Mouse (Mus musculus) heart, postnatal 0 days (tissue): Measurements from ENCODE around the gene Gfpt2. TPM values are rescaled to one million over a fixed set of nuclear protein-coding genes. Genes with fewer than 3 reads are reported as not detected.
"Not testable (repeated sequence)": the region's sequence is repeated elsewhere in the genome, so short reads cannot be mapped to it uniquely, and the experiment has no call there.

Experiments
- ATAC-seq: fragments of 200-750 bp; cut with Nextera tagmentation; 2 replicates; pipeline ENCODE4 v1.8.0; 2017; ENCODE audit warnings: low read depth, moderate number of reproducible peaks, moderate library complexity; ENCODE audit not compliant: insufficient read depth
- DNase-seq: peaks from one replicate; pipeline ENCODE4 v3.0.0-alpha.2; 2016; ENCODE audit warnings: low spot score
- H3K27ac ChIP-seq: fragments of 300-500 bp; sonication (generic); 2 replicates; pipeline ENCODE4 v1.5.1; 2014; ENCODE audit warnings: low read depth, mild to moderate bottlenecking
- H3K27me3 ChIP-seq: fragments of 300-500 bp; sonication (generic); 2 replicates; pipeline ENCODE4 v1.6.1; 2014; ENCODE audit warnings: low read length, mixed read lengths; ENCODE audit not compliant: control insufficient read depth, insufficient read depth
- H3K36me3 ChIP-seq: fragments of 300-500 bp; sonication (generic); replicated peaks from 2 replicates; pipeline ENCODE4 v1.6.1; 2014; ENCODE audit warnings: low read length, mixed read lengths; ENCODE audit not compliant: control insufficient read depth, insufficient read depth
- H3K4me1 ChIP-seq: fragments of 300-500 bp; sonication (generic); 2 replicates; pipeline ENCODE4 v1.6.1; 2014; ENCODE audit warnings: antibody characterized with exemption; ENCODE audit not compliant: control insufficient read depth, insufficient read depth
- H3K4me2 ChIP-seq: fragments of 300-500 bp; sonication (generic); 2 replicates; pipeline ENCODE4 v1.6.1; 2014; ENCODE audit warnings: low read depth, mild to moderate bottlenecking, low read length, moderate library complexity
- H3K4me3 ChIP-seq: fragments of 300-500 bp; sonication (generic); 2 replicates; pipeline ENCODE4 v1.5.1; 2014; ENCODE audit warnings: low read depth, low read length
- H3K9ac ChIP-seq: fragments of 300-500 bp; sonication (generic); replicated peaks from 2 replicates; pipeline ENCODE4 v1.6.1; 2014; ENCODE audit warnings: low read depth, low read length, mixed read lengths
- H3K9me3 ChIP-seq: fragments of 300-500 bp; sonication (generic); replicated peaks from 2 replicates; pipeline ENCODE4 v1.6.1; 2016; ENCODE audit warnings: low read length; ENCODE audit not compliant: control insufficient read depth
- CTCF ChIP-seq: IDR thresholded peaks from 2 replicates; pipeline ENCODE4 v1.5.1; 2016; ENCODE audit warnings: antibody characterized with exemption, control low read depth, low read depth
- EP300 ChIP-seq: IDR thresholded peaks from 2 replicates; pipeline ENCODE4 v1.6.1; 2016; ENCODE audit warnings: antibody characterized with exemption, low read depth
- WGBS: fragments of 180-500 bp; shearing (Covaris S2); extraction: QIAGEN DNeasy Blood & Tissue Kit; methylation state at CpG from one replicate; pipeline ENCODE4 v1.1.7; 2014; 5-methylcytosine and 5-hydroxymethylcytosine counted together
- polyA plus RNA-seq: library from polyadenylated mRNA; unstranded; fragments of >200 nt; fragmentation: Nextera tagmentation; extraction: Ambion mirVana; gene quantifications from 2 replicates; pipeline ENCODE4 v1.2.1, GENCODE M21; 2015
- total RNA-seq: library from RNA; depleted of rRNA; stranded (reverse); fragments of >200 nt; gene quantifications from 2 replicates; pipeline ENCODE4 v1.2.3, GENCODE M21; 2014; ENCODE audit warnings: low replicate concordance

Gene Gfpt2
- total and polyA plus RNA-seq, 2 experiments from 2014 or later = 6.1 to 8.5 TPM

DNA sequence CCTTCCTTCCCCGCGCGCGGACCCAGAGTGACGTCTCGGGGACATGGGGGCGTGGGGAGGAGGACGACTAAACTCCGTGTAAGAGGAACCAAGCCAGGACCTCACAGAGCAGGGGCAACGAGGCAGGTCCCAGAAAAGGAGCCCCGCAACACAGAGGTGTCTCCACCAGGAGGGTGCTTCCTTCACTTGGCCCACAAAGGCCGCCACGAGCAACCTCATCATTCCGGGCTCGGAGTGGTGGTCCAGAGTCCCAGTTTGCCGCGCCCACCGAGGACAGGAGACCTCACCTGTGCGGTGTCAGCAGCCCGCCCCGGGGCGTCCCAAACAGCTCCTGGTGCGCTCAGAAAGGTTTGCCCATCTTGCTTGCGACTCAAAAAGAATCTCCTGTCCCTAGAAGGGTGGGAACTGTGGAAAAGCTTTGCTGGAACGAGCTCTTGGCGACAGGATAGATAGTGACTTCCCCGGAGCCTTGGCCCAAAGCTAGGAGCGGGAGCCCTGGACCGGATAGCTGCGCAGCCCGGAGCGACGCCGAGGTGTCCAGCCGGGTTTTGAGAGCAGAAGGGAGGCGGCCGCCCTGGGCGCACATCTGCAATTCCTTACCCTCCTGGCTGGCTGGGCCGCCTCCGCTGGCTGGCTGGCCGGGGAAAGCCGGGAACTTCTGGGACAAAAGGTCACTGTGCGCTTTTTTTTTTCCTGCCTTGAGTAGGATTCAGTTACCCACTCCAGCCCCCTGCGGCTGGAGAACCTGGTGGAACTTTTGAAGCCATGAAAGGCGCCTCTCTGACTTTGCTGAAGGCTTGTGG lies 565 bp downstream of the Gfpt2 start:
- 0 out of 2 replicates have a peak overlapping the region, but pooled peaks have one; percentile 5 for H3K27ac ChIP-seq
- H3K9ac ChIP-seq = peak overlapping the region; percentile 34
- peak; percentile 52 for ATAC-seq

DNA sequence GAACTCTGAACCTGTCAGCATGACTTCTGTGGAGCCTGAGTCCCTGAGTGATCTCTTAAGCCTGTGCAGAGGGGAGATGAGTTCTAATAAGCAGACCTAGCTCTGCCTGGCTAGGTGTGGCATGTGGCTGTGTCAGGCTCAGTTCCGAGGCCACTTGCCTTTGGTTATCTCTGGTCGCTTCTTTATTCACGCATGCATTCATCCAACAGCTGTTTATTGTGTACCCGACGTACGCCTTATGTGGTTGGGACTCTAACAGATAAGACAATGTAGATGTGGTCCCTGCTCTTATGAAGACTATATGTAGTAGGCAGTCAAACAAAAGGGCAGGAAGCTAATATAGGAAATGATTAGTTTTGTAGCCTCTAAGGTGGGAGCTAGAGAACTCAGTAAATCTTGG lies 5.0 kb downstream of the Gfpt2 start:
- WGBS = 75% methylated on average over 6 of the region's 6 CpGs
- no peak overlapping the region for H3K4me3 ChIP-seq
- H3K4me2 ChIP-seq = no peak overlapping the region
- no peaks in the 10 kb centered on the region for H3K36me3 ChIP-seq
- TF ChIP-seq CTCF (no peak), EP300 (no peak)
- peaks cover 3% of the 10 kb centered on the region; the same call in 1 of the 2 replicates for H3K4me1 ChIP-seq
- ATAC-seq = no peak
- DNase-seq = no peak
- H3K9me3 ChIP-seq = no peaks in the 10 kb centered on the region
- no peaks in the 10 kb centered on the region for H3K27me3 ChIP-seq
- H3K27ac ChIP-seq = no peak overlapping the region
- no peak overlapping the region for H3K9ac ChIP-seq

More for the DNA sequence above, 565 bp downstream of the Gfpt2 start:
- H3K27me3 ChIP-seq = no peaks in the 10 kb centered on the region
- TF ChIP-seq CTCF (no peak), EP300 (no peak)
- H3K36me3 ChIP-seq = no peaks in the 10 kb centered on the region
- no peaks in the 10 kb centered on the region for H3K9me3 ChIP-seq
- no peak for DNase-seq
- 3% methylated on average over 43 of the region's 45 CpGs for WGBS
- H3K4me3 ChIP-seq = peak overlapping the region; percentile 49
- peak overlapping the region; percentile 77 for H3K4me2 ChIP-seq
- H3K4me1 ChIP-seq = peaks cover 3% of the 10 kb centered on the region; the same call in 1 of the 2 replicates

DNA sequence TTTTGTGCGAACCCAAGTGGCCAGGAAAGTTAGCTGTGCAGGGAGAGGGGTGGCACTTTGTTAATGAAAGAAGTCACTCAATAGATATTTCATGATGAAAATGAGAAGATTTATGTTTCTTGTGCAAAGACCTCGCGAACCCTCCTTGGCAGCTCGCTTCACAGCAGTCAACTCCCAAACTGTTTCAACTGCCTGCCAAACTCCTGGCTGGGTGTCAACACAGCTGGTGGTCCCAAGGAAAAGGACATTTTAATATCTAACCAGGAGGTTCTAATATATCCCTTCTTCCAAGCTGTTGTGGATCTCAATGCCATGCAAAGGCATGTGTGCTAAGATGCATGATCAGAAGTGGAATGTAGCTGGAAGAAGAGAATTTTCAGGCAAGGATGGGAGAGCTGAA lies 7.5 kb downstream of the Gfpt2 start:
- Histone ChIP-seq H3K4me1 (no peaks in the 10 kb centered on the region), H3K27ac (no peak overlapping the region), H3K9me3 (no peaks in the 10 kb centered on the region), H3K4me2 (no peak overlapping the region), H3K4me3 (no peak overlapping the region), H3K27me3 (no peaks in the 10 kb centered on the region), H3K36me3 (no peaks in the 10 kb centered on the region), H3K9ac (no peak overlapping the region)
- ATAC-seq = no peak
- DNase-seq = no peak
- WGBS = 72% methylated on average over 4 of the region's 4 CpGs
- TF ChIP-seq CTCF (no peak), EP300 (no peak)

DNA sequence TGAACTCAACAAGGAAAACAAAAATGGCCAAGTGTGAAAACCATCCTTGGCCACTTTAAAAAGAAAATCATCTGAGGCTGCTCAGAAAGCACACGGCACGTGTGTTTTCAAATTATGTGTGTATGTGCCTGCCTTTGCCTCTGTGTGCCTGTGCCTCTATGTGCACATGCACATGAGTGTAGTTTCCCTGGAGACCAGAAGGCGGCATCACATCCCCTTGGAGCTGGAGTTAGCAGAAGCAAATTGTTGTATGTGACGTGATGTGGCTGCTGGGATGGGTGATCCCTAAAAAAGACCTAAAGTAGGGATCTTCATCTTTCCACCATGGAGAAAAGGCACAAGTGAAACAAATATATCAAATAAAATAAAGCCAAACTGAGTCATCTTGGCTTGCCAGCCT lies 9.8 kb downstream of the Gfpt2 start:
- Histone ChIP-seq H3K9ac (no peak overlapping the region), H3K27ac (no peak overlapping the region), H3K36me3 (no peaks in the 10 kb centered on the region), H3K27me3 (no peaks in the 10 kb centered on the region), H3K9me3 (no peaks in the 10 kb centered on the region), H3K4me3 (no peak overlapping the region), H3K4me1 (no peaks in the 10 kb centered on the region), H3K4me2 (no peak overlapping the region)
- 92% methylated on average over 4 of the region's 4 CpGs for WGBS
- no peak for TF ChIP-seq EP300
- no peak for ATAC-seq
- DNase-seq = no peak

DNA sequence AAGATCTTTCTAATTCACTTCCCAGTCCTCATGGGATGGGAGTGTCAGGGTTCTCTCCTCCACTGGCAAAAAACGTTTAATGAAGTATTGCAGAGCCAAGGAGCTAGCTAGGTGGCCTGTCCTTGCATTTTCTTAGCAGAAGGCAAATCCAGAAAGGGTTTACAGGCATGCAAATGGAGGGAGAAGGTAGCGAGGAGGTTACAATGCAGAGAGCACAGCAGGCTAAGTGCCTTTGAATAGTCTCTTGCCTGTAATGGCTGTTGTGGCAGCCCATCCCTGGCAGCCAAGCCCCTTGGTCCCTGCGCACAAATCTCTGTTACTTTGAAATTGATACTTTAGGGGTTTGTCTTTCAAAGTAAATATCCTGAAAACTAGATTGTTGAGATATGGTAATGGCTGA lies 12.2 kb downstream of the Gfpt2 start:
- TF ChIP-seq EP300 = no peak
- TF ChIP-seq CTCF = no peak
- H3K36me3 ChIP-seq = 0 out of 2 replicates have a peak, but pooled peaks cover 4% of the 10 kb centered on the region
- no peak overlapping the region for H3K27ac ChIP-seq
- no peak overlapping the region for H3K4me3 ChIP-seq
- no peak overlapping the region for H3K4me2 ChIP-seq
- 58% methylated on average over 3 of the region's 3 CpGs for WGBS
- ATAC-seq (no peak), DNase-seq (no peak)
- H3K9me3 ChIP-seq = no peaks in the 10 kb centered on the region
- H3K4me1 ChIP-seq = no peaks in the 10 kb centered on the region
- no peaks in the 10 kb centered on the region for H3K27me3 ChIP-seq
- H3K9ac ChIP-seq = no peak overlapping the region

DNA sequence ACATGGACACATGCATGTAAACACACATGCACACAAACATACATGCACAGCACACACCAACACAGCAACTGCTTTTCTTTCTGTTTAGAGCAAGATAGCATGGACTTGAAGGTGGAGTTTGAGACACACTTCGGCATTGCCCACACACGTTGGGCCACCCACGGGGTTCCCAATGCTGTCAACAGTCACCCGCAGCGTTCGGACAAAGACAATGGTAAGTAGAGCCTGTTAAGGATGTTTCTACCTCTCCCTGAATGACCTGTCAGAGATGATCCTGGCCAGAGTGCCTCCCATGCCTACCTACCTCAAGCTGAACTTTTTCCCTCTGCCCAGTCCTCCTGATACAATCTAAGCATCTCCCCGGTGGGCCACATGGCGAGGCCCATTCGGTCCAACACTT lies 15.0 kb downstream of the Gfpt2 start:
- WGBS = 85% methylated on average over 9 of the region's 9 CpGs
- Histone ChIP-seq H3K9me3 (no peaks in the 10 kb centered on the region), H3K36me3 (0 out of 2 replicates have a peak, but pooled peaks cover 4% of the 10 kb centered on the region)

DNA sequence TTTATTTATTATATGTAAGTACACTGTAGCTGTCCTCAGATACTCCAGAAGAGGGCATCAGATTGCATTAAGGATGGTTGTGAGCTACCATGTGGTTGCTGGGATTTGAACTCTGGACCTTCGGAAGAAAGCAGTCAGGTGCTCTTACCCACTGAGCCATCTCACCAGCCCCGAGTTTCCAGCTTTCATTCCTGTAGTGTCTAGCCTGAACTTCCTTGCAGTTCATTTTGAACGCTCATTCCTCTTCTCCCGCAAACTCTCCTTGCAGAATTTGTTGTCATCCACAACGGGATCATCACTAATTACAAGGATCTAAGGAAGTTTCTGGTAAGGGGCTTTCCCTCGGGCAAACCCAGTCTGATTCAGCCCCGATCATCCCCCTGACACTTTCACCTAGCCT lies 16.7 kb downstream of the Gfpt2 start:
- not testable (repeated sequence) for H3K27me3 ChIP-seq, ATAC-seq, H3K4me2 ChIP-seq, H3K9me3 ChIP-seq, H3K4me1 ChIP-seq, H3K9ac ChIP-seq, DNase-seq, H3K36me3 ChIP-seq, H3K4me3 ChIP-seq
- peak overlapping the region; percentile 61 for H3K27ac ChIP-seq
- 61% methylated on average over 7 of the region's 7 CpGs for whole genome bisulfite sequencing

More for the DNA sequence above, 15.0 kb downstream of the Gfpt2 start:
- no peak for ATAC-seq
- TF ChIP-seq EP300 (no peak), CTCF (no peak)
- H3K4me2 ChIP-seq = no peak overlapping the region
- H3K27me3 ChIP-seq = no peaks in the 10 kb centered on the region
- no peak overlapping the region for H3K27ac ChIP-seq
- H3K9ac ChIP-seq = no peak overlapping the region
- no peaks in the 10 kb centered on the region for H3K4me1 ChIP-seq
- H3K4me3 ChIP-seq = no peak overlapping the region
- DNase-seq = no peak
